Mouse (Mus musculus) thymus, adult 2 months (tissue): Measurements from ENCODE around the gene Phb2.

ENCODE experiments used
- CTCF ChIP-seq: fragments of 200-500 bp; IDR thresholded peaks from 2 replicates; pipeline ENCODE4 v1.5.1; 2012; ENCODE audit warnings: mild to moderate bottlenecking, control low read depth, low read length, moderate library complexity, borderline replicate concordance; ENCODE audit not compliant: control insufficient read depth, poor library complexity, insufficient read depth; ENCODE audit errors: extremely low read depth
- POLR2A ChIP-seq: fragments of 200-500 bp; IDR thresholded peaks from 2 replicates; pipeline ENCODE4 v1.6.1; 2012; ENCODE audit warnings: mild to moderate bottlenecking, low read length, control low read depth, moderate library complexity; ENCODE audit not compliant: control insufficient read depth, poor library complexity, insufficient read depth; ENCODE audit errors: extremely low read depth

DNA sequence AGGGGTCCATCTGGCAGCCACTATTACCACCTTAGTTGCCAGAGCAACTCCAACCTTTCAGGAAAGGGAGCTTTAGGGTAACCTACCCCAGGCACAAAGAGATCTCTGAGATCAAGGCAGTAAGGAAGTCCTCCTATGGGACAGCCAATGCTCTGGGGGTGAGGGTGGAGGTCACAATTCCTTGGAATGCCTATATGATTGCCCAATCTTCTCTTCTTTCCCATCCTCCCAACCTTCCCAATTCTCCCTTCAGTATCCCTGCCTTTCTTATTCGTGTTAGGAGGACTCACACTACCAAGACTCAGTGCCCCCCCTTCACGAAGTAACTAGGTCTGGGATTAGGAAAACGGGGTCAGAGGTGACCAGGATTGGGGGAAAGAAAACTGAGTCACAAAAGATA, 43.2 kb downstream of the Phb2 start:
- no peak for TF ChIP-seq CTCF
- TF ChIP-seq POLR2A = no peak
